Mouse (Mus musculus) CH12.LX (cell line): ENCODE results near the gene Aven.

Experiments
- CHD1 ChIP-seq: IDR thresholded peaks from 2 replicates; pipeline ENCODE4 v1.6.1; 2012; ENCODE audit warnings: low read depth, low read length, improper control_type of control experiment, inconsistent platforms
- CTCF ChIP-seq, 2 experiments: IDR thresholded peaks in 1 of 2; conservative IDR thresholded peaks in 1 of 2; 2 replicates each; pipeline ENCODE4 v1.5.1; 2011 to 2012; ENCODE audit warnings: low read depth in 2 of 2, low read length in 2 of 2, improper control_type of control experiment in 1 of 2, inconsistent platforms in 1 of 2, mild to moderate bottlenecking in 1 of 2, moderate library complexity in 1 of 2
- EP300 ChIP-seq: IDR thresholded peaks from 2 replicates; pipeline ENCODE4 v1.6.1; 2011; ENCODE audit warnings: low read length, improper control_type of control experiment
- HCFC1 ChIP-seq: IDR thresholded peaks from 2 replicates; pipeline ENCODE4 v1.6.1; 2012; ENCODE audit warnings: low read depth, mild to moderate bottlenecking, inconsistent platforms, low read length, improper control_type of control experiment
- KAT2A ChIP-seq: IDR thresholded peaks from 2 replicates; pipeline ENCODE4 v1.6.1; 2012; ENCODE audit warnings: low read length, improper control_type of control experiment, inconsistent platforms; ENCODE audit not compliant: insufficient replicate concordance
- MAX ChIP-seq: IDR thresholded peaks from 2 replicates; pipeline ENCODE4 v1.6.1; 2011; ENCODE audit warnings: low read length, improper control_type of control experiment
- MAZ ChIP-seq: IDR thresholded peaks from 2 replicates; pipeline ENCODE4 v1.6.1; 2012; ENCODE audit warnings: low read depth, mild to moderate bottlenecking, inconsistent platforms, low read length, improper control_type of control experiment, moderate library complexity
- MXI1 ChIP-seq: IDR thresholded peaks from 2 replicates; pipeline ENCODE4 v1.6.1; 2011; ENCODE audit warnings: mild to moderate bottlenecking, low read depth, low read length, improper control_type of control experiment
- POLR2A ChIP-seq: IDR thresholded peaks from 2 replicates; pipeline ENCODE4 v1.6.1; 2011; ENCODE audit warnings: low read depth, mild to moderate bottlenecking, improper control_type of control experiment, low read length
- RCOR1 ChIP-seq: conservative IDR thresholded peaks from 2 replicates; pipeline ENCODE4 v1.6.1; 2012; ENCODE audit warnings: low read depth, mild to moderate bottlenecking, inconsistent platforms, low read length, improper control_type of control experiment
- SMC3 ChIP-seq: IDR thresholded peaks from 2 replicates; pipeline ENCODE4 v1.6.1; 2011; ENCODE audit warnings: low read depth, low read length, improper control_type of control experiment
- TBP ChIP-seq: conservative IDR thresholded peaks from 2 replicates; pipeline ENCODE4 v1.6.1; 2011; ENCODE audit warnings: low read depth, low read length, improper control_type of control experiment
- TCF12 ChIP-seq: IDR thresholded peaks from 2 replicates; pipeline ENCODE4 v1.6.1; 2014; ENCODE audit warnings: low read depth, mild to moderate bottlenecking, inconsistent platforms, low read length, improper control_type of control experiment

DNA sequence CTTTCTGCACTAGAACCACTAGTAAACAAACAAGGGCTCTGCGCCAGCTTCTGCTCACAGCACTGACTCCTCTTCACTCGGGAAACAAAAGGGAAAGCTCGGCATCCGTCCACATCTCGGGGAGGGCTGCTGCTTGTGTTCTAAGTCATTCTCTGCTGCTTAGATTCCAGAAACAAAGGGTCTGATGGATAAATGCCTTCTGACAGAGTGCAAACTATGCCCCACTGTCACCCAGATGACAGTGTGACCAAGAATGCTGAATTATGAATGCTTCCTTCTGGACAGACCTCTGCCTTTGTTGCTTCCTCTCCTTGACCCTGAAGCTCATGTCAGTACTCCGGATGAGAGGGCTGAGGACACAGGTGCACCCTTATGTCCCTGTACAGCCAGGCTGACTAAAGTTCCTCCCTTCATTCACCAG is 98.7 kb downstream of the Aven start:
- TF ChIP-seq TBP: no peak
- TF ChIP-seq CTCF (conservative IDR thresholded peaks at IDR 0.05 in 1 of 2, IDR thresholded peaks at IDR 0.05 in 1 of 2; ENCODE audit: low read depth in 2 of 2, low read length in 2 of 2): no peak
- TF ChIP-seq RCOR1: no peak
- no peak for TF ChIP-seq EP300
- no peak for TF ChIP-seq TCF12
- TF ChIP-seq POLR2A: no peak
- no peak for TF ChIP-seq HCFC1
- no peak for TF ChIP-seq CHD1
- no peak for TF ChIP-seq MXI1
- TF ChIP-seq KAT2A: no peak
- TF ChIP-seq MAZ: no peak
- no peak for TF ChIP-seq SMC3
- TF ChIP-seq MAX: no peak
